Mouse (Mus musculus) forebrain, embryonic 16.5 days (tissue): ENCODE results near the gene Phf21a. TPM values are rescaled to one million over a fixed set of nuclear protein-coding genes. Genes with fewer than 3 reads are reported as not detected.

Experiments used
- ATAC-seq: fragments of 200-750 bp; cut with Nextera tagmentation; 2 replicates; pipeline ENCODE4 v1.8.0; 2017; ENCODE audit warnings: mild to moderate bottlenecking, moderate library complexity
- H3K27ac ChIP-seq: fragments of 300-500 bp; sonication (generic); 2 replicates; pipeline ENCODE4 v1.5.1; 2014; ENCODE audit warnings: low read length, control low read depth
- H3K27me3 ChIP-seq: fragments of 300-500 bp; sonication (generic); replicated peaks from 2 replicates; pipeline ENCODE4 v1.6.1; 2014; ENCODE audit warnings: low read length; ENCODE audit not compliant: control insufficient read depth, insufficient read depth
- H3K36me3 ChIP-seq: fragments of 300-500 bp; sonication (generic); 2 replicates; pipeline ENCODE4 v1.6.1; 2014; ENCODE audit not compliant: control insufficient read depth, insufficient read depth
- H3K4me1 ChIP-seq: fragments of 300-500 bp; sonication (generic); replicated peaks from 2 replicates; pipeline ENCODE4 v1.6.1; 2014; ENCODE audit warnings: low read length; ENCODE audit not compliant: control insufficient read depth, insufficient read depth
- H3K4me2 ChIP-seq: fragments of 300-500 bp; sonication (generic); 2 replicates; pipeline ENCODE4 v1.6.1; 2014; ENCODE audit warnings: mild to moderate bottlenecking, low read length, control low read depth
- H3K4me3 ChIP-seq: fragments of 300-500 bp; sonication (generic); replicated peaks from 2 replicates; pipeline ENCODE4 v1.5.1; 2014; ENCODE audit warnings: mild to moderate bottlenecking, low read length, control low read depth
- H3K9ac ChIP-seq: fragments of 300-500 bp; sonication (generic); replicated peaks from 2 replicates; pipeline ENCODE4 v1.6.1; 2014; ENCODE audit warnings: low read depth, low read length, control low read depth
- H3K9me3 ChIP-seq: fragments of 300-500 bp; sonication (generic); 2 replicates; pipeline ENCODE4 v1.6.1; 2016; ENCODE audit warnings: low read length; ENCODE audit not compliant: control insufficient read depth
- WGBS: fragments of 180-500 bp; shearing (Covaris S2); extraction: QIAGEN DNeasy Blood & Tissue Kit; methylation state at CpG from one replicate; pipeline ENCODE4 v1.1.7; 2014; 5-methylcytosine and 5-hydroxymethylcytosine counted together
- polyA plus RNA-seq: library from polyadenylated mRNA; unstranded; fragments of >200 nt; fragmentation: Nextera tagmentation; extraction: Ambion mirVana; gene quantifications from 2 replicates; pipeline ENCODE4 v1.2.1, GENCODE M21; 2015

Phf21a gene
- polyA plus RNA-seq, 1 experiment from 2014 or later: 43.5 TPM

DNA sequence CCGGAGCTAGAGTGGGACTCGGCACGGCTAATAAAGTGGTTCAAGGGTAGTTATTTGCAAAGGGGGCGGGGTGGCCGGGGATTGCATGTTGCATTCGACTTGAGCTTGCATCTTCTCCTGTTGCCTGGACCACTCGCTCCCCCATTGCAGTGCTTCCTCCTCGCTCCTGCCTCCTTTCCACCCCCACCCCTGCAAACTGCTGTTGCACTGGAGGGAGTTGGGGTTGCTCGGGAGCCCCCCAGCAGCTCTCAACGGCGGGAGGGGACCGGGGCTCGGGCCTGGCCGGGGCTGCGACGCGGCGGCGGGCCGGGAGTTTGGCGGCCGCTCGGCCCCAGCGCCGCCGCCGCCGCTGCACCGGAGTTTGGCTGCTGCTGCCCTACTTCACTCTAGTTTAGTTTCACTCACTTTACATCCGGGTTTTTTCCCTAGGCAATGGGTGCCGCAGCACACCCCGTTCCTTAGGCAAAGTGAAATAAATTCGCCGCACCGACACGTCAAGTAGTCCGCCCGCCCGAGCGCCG is 90.1 kb downstream of the Phf21a start:
- Histone ChIP-seq H3K4me3 (peak overlapping the region; percentile 91), H3K9ac (peak overlapping the region; percentile 84), H3K4me2 (peak overlapping the region; percentile 81), H3K9me3 (no peaks in the 10 kb centered on the region), H3K27me3 (no peaks in the 10 kb centered on the region), H3K27ac (peak overlapping the region; percentile 99), H3K4me1 (peaks cover 22% of the 10 kb centered on the region), H3K36me3 (no peaks in the 10 kb centered on the region)
- peak; percentile 70 for ATAC-seq
- under 1% methylated on average over 40 of the region's 41 CpGs for WGBS

DNA sequence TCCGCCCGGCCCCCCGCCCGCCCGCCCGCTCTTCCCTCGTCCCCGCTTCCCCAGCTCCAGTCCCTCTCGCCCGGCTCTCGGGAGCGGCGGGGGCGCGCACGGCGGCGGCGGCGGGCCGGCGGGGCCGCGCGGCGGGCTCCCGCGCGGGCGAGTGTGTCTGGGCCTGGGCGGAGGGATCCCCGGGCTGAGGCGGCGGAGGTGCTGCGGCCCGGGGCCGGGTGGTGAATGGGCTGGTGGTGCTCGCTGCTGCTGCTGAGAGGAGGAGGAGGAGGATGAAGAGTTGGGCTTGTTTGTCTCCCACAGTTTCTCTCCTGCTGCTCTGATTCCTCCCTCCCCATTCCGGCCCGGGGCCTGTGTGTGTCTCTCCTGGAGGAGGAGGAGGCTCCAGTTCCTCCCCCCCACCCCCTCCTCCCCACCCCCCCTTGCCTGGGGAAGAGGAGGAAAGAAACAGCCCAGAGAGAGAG is 90.7 kb downstream of the Phf21a start:
- H3K9me3 ChIP-seq: no peaks in the 10 kb centered on the region
- 4% methylated on average over 9 of the region's 40 CpGs for WGBS
- no peaks in the 10 kb centered on the region for H3K27me3 ChIP-seq
- peak overlapping the region; percentile 91 for H3K4me3 ChIP-seq
- H3K27ac ChIP-seq: peak overlapping the region; percentile 99
- peak overlapping the region; percentile 84 for H3K9ac ChIP-seq
- peaks cover 22% of the 10 kb centered on the region for H3K4me1 ChIP-seq
- peak; percentile 86 for ATAC-seq
- peak overlapping the region; percentile 81 for H3K4me2 ChIP-seq
- no peaks in the 10 kb centered on the region for H3K36me3 ChIP-seq

- no peaks in the 10 kb centered on the region for H3K9me3 ChIP-seq
- peaks cover 23% of the 10 kb centered on the region for H3K4me1 ChIP-seq
- peak overlapping the region; percentile 65 for H3K4me2 ChIP-seq
- no peaks in the 10 kb centered on the region for H3K27me3 ChIP-seq
- peak; percentile 51 for ATAC-seq
- peak overlapping the region; percentile 99 for H3K27ac ChIP-seq
- peak overlapping the region; percentile 84 for H3K9ac ChIP-seq
- no peaks in the 10 kb centered on the region for H3K36me3 ChIP-seq
- H3K4me3 ChIP-seq: peak overlapping the region; percentile 91
- WGBS: under 1% methylated on average over 12 of the region's 19 CpGs
Measured at GRCm38 (mm10) chr2:92184077-92184921, 91.4 kb downstream of the Phf21a start.

- Histone ChIP-seq H3K4me3 (peak overlapping the region; percentile 91), H3K4me1 (peaks cover 30% of the 10 kb centered on the region), H3K27ac (peak overlapping the region; percentile 99), H3K9ac (peak overlapping the region; percentile 84), H3K36me3 (no peaks in the 10 kb centered on the region), H3K4me2 (peak overlapping the region; percentile 65), H3K9me3 (no peaks in the 10 kb centered on the region), H3K27me3 (no peaks in the 10 kb centered on the region)
- ATAC-seq: peak; percentile 34
- WGBS: under 1% methylated on average over 42 of the region's 47 CpGs
Measured at GRCm38 (mm10) chr2:92185062-92185765, 92.3 kb downstream of the Phf21a start.

DNA sequence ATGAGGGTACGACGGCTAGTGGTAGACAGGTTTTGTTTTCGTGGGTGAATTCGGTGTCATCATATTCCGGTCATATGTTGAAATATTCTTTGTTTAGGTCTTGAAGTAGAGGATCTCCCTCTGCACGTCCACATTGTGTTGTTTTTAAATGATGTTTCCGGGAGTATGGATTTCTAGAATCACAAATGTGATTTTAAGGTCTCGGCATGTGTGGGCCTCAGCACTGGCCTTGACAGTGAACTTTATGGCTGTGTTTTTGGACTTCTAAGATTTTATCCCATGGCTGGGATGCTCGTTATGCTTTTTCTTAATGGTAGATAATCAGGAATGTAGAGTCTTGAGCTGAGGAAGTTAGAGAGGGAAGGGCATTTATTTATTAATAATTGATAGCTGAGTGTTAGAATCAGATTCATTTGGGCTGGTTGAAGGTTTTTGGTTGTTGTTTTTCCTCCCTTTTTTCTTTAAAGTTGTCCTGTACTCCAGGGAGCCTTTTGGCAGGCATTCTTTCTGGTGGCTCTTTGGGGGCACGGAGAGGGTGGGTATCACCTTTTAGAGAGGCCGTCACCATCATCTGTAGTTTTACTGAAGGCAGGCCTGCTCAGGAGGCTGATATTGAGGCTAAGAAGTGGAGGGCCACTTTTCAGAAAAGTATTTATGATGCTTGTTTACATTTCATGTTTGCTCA is 93.0 kb downstream of the Phf21a start:
- no peak for ATAC-seq
- H3K4me1 ChIP-seq: peaks cover 31% of the 10 kb centered on the region
- peak overlapping the region; percentile 84 for H3K9ac ChIP-seq
- H3K9me3 ChIP-seq: no peaks in the 10 kb centered on the region
- H3K4me2 ChIP-seq: peak overlapping the region; percentile 65
- H3K27ac ChIP-seq: peak overlapping the region; percentile 99
- H3K36me3 ChIP-seq: no peaks in the 10 kb centered on the region
- WGBS: 1% methylated on average over 11 of the region's 11 CpGs
- no peaks in the 10 kb centered on the region for H3K27me3 ChIP-seq
- peak overlapping the region; percentile 91 for H3K4me3 ChIP-seq

GRCm38 (mm10) chr2:92187061-92187460 is 94.1 kb downstream of the Phf21a start:
- H3K36me3 ChIP-seq: no peaks in the 10 kb centered on the region
- H3K27ac ChIP-seq: no peak overlapping the region
- H3K4me1 ChIP-seq: peaks cover 30% of the 10 kb centered on the region
- H3K9ac ChIP-seq: no peak overlapping the region
- no peak for ATAC-seq
- 54% methylated on average over 6 of the region's 6 CpGs for WGBS
- peak overlapping the region; percentile 18 for H3K4me3 ChIP-seq
- H3K4me2 ChIP-seq: peak overlapping the region; percentile 65
- H3K9me3 ChIP-seq: no peaks in the 10 kb centered on the region
- H3K27me3 ChIP-seq: no peaks in the 10 kb centered on the region

DNA sequence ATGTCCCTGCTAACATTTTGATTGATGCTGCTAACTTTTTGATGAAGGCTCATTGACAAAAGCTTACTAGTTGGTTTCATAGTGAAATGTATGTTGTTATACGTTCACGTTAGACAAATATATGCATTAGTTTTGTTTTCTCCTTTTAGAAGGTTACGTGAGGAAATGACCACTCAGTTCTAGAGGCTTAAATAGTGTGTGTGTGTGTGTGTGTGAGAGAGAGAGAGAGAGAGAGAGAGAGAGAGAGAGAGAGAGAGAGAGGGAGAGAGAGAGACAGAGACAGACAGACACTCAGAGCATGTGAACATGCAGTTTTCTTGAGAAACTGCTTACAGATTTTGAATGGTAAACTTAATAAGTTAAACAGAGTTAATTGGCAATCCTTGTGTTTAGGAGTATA is 95.8 kb downstream of the Phf21a start:
- Histone ChIP-seq H3K4me1 (peaks cover 27% of the 10 kb centered on the region), H3K4me3 (no peak overlapping the region), H3K9ac (no peak overlapping the region), H3K27ac (no peak overlapping the region), H3K36me3 (no peaks in the 10 kb centered on the region), H3K9me3 (no peaks in the 10 kb centered on the region), H3K4me2 (peak overlapping the region; percentile 23; the same call in 1 of the 2 replicates), H3K27me3 (no peaks in the 10 kb centered on the region)
- WGBS: 42% methylated on average over 3 of the region's 3 CpGs
- no peak for ATAC-seq

GRCm38 (mm10) chr2:92190960-92191359 is 98.0 kb downstream of the Phf21a start:
- no peak overlapping the region for H3K4me3 ChIP-seq
- 0 out of 2 replicates have a peak, but pooled peaks have one; percentile 18 for ATAC-seq
- peaks cover 25% of the 10 kb centered on the region for H3K4me1 ChIP-seq
- H3K9me3 ChIP-seq: no peaks in the 10 kb centered on the region
- H3K4me2 ChIP-seq: no peak overlapping the region
- no peak overlapping the region for H3K27ac ChIP-seq
- no peaks in the 10 kb centered on the region for H3K27me3 ChIP-seq
- no peaks in the 10 kb centered on the region for H3K36me3 ChIP-seq
- H3K9ac ChIP-seq: no peak overlapping the region
- WGBS: 49% methylated on average over 5 of the region's 5 CpGs
